Mouse (Mus musculus) liver, postnatal 0 days (tissue): ENCODE measurements around the gene Gm4177. TPM values are rescaled to one million over a fixed set of nuclear protein-coding genes. Genes with fewer than 3 reads are reported as not detected.
"Not testable (repeated sequence)": the region's sequence is repeated elsewhere in the genome, so short reads cannot be mapped to it uniquely, and the experiment has no call there.

Source experiments
- ATAC-seq: fragments of 200-750 bp; cut with Nextera tagmentation; 2 replicates; pipeline ENCODE4 v1.8.0; 2017; ENCODE audit warnings: mild to moderate bottlenecking, moderate library complexity
- DNase-seq: peaks from one replicate; pipeline ENCODE4 v3.0.0-alpha.2; 2016
- H3K27ac ChIP-seq: fragments of 300-500 bp; sonication (generic); 2 replicates; pipeline ENCODE4 v1.5.1; 2014; ENCODE audit warnings: antibody characterized with exemption, moderate library complexity, mild to moderate bottlenecking, low read depth
- H3K27me3 ChIP-seq: fragments of 300-500 bp; sonication (generic); 2 replicates; pipeline ENCODE4 v1.6.1; 2014; ENCODE audit warnings: low read length, control low read depth, mixed read lengths; ENCODE audit not compliant: insufficient read depth
- H3K36me3 ChIP-seq: fragments of 300-500 bp; sonication (generic); replicated peaks from 2 replicates; pipeline ENCODE4 v1.6.1; 2014; ENCODE audit warnings: mild to moderate bottlenecking, control low read depth, low read length, moderate library complexity, mixed read lengths; ENCODE audit not compliant: insufficient read depth
- H3K4me1 ChIP-seq: fragments of 300-500 bp; sonication (generic); 2 replicates; pipeline ENCODE4 v1.6.1; 2014; ENCODE audit warnings: antibody characterized with exemption, mild to moderate bottlenecking, control low read depth; ENCODE audit not compliant: insufficient read depth
- H3K4me2 ChIP-seq: fragments of 300-500 bp; sonication (generic); 2 replicates; pipeline ENCODE4 v1.6.1; 2014; ENCODE audit warnings: low read depth, mild to moderate bottlenecking, low read length, moderate library complexity, mixed read lengths
- H3K4me3 ChIP-seq: fragments of 300-500 bp; sonication (generic); 2 replicates; pipeline ENCODE4 v1.5.1; 2014; ENCODE audit warnings: low read depth, low read length
- H3K9ac ChIP-seq: fragments of 300-500 bp; sonication (generic); replicated peaks from 2 replicates; pipeline ENCODE4 v1.6.1; 2014; ENCODE audit warnings: mild to moderate bottlenecking, moderate library complexity
- H3K9me3 ChIP-seq: fragments of 300-500 bp; sonication (generic); 2 replicates; pipeline ENCODE4 v1.6.1; 2016; ENCODE audit warnings: mild to moderate bottlenecking, control low read depth, low read length, mixed read lengths
- WGBS: fragments of 180-500 bp; shearing (Covaris S2); extraction: QIAGEN DNeasy Blood & Tissue Kit; methylation state at CpG from one replicate; pipeline ENCODE4 v1.1.7; 2014; ENCODE audit not compliant: insufficient replicate concordance; 5-methylcytosine and 5-hydroxymethylcytosine counted together
- polyA plus RNA-seq: library from polyadenylated mRNA; unstranded; fragments of >200 nt; fragmentation: Nextera tagmentation; extraction: Ambion mirVana; gene quantifications from 2 replicates; pipeline ENCODE4 v1.2.1, GENCODE M21; 2015

Gene Gm4177
- not detected in 2 replicates for polyA plus RNA-seq

GRCm38 (mm10) chr7:21796628-21797027 lies at the start of gene Gm4177:
Gene Gm4177, minus strand, starts transcription at chr7:21796728.
- no CpG with 5 or more reads among the region's 3 CpGs for WGBS
- H3K9me3 ChIP-seq, H3K36me3 ChIP-seq, ATAC-seq, H3K4me1 ChIP-seq, DNase-seq, H3K4me2 ChIP-seq, H3K9ac ChIP-seq, H3K27me3 ChIP-seq, H3K27ac ChIP-seq, H3K4me3 ChIP-seq: not testable (repeated sequence)

GRCm38 (mm10) chr7:21844167-21844566 lies 47.6 kb upstream of the Gm4177 start, which contains the start of gene Gm5725:
Gene Gm5725, minus strand, starts transcription at chr7:21844267.
- DNase-seq, H3K9me3 ChIP-seq, ATAC-seq, H3K9ac ChIP-seq, H3K27me3 ChIP-seq, H3K4me2 ChIP-seq, H3K4me1 ChIP-seq, H3K36me3 ChIP-seq, H3K4me3 ChIP-seq, H3K27ac ChIP-seq: not testable (repeated sequence)
- no CpG with 5 or more reads among the region's 1 CpGs for WGBS

- H3K4me2 ChIP-seq, H3K9me3 ChIP-seq, H3K4me1 ChIP-seq, H3K4me3 ChIP-seq, H3K9ac ChIP-seq, DNase-seq, ATAC-seq, H3K36me3 ChIP-seq, H3K27ac ChIP-seq, H3K27me3 ChIP-seq: not testable (repeated sequence)
- no CpG with 5 or more reads among the region's 1 CpGs for WGBS
These were observed 35.5 kb upstream of the Gm4177 start, which contains the start of gene Vmn1r135 for GRCm38 (mm10) chr7:21832051-21832450. Gene Vmn1r135, plus strand, starts transcription at chr7:21832351.

- not testable (repeated sequence) for H3K9me3 ChIP-seq, H3K4me2 ChIP-seq, H3K27me3 ChIP-seq, DNase-seq, H3K27ac ChIP-seq, H3K4me1 ChIP-seq, H3K36me3 ChIP-seq, ATAC-seq, H3K4me3 ChIP-seq, H3K9ac ChIP-seq
- WGBS, result no CpG with 5 or more reads among the region's 5 CpGs
These were observed 35.2 kb downstream of the Gm4177 start, which contains the start of gene Gm4175 for GRCm38 (mm10) chr7:21761375-21761774. Gene Gm4175, minus strand, starts transcription at chr7:21761475.

Other genes with a start within 250 kb of the Gm4177 start
- gene Vmn1r132, start 182.6 kb downstream of the Gm4177 start, polyA plus RNA-seq, result not detected in 2 replicates
- not detected in 2 replicates for gene Gm4175, start 35.3 kb downstream of the Gm4177 start, polyA plus RNA-seq
- not detected in 2 replicates for gene Vmn1r135, start 35.6 kb upstream of the Gm4177 start, polyA plus RNA-seq
- gene Gm5725, start 47.5 kb upstream of the Gm4177 start, polyA plus RNA-seq, result not detected in 2 replicates
- not detected in 2 replicates for gene Gm5891, start 124.6 kb upstream of the Gm4177 start, polyA plus RNA-seq
- not detected in 2 replicates for gene Vmn1r137, start 197.9 kb upstream of the Gm4177 start, polyA plus RNA-seq
- gene Vmn1r138, start 232.2 kb upstream of the Gm4177 start, polyA plus RNA-seq, result not detected in 2 replicates